Mouse (Mus musculus) kidney, adult 2 months (tissue): ENCODE measurements around the gene Borcs6. TPM values are rescaled to one million over a fixed set of nuclear protein-coding genes. Genes with fewer than 3 reads are reported as not detected.

Experiments
- DNase-seq: peaks from one replicate; pipeline ENCODE4 v3.0.0; 2021
- H3K27ac ChIP-seq: fragments of 200-500 bp; 2 replicates; pipeline ENCODE4 v1.5.1; 2012; ENCODE audit warnings: low read depth, low read length, control low read depth, inconsistent platforms; ENCODE audit not compliant: insufficient read depth
- H3K27me3 ChIP-seq: fragments of 200-500 bp; replicated peaks from 2 replicates; pipeline ENCODE4 v1.6.1; 2012; ENCODE audit warnings: mild to moderate bottlenecking, moderate library complexity, low read length, inconsistent platforms; ENCODE audit not compliant: control insufficient read depth, insufficient read depth
- H3K36me3 ChIP-seq: fragments of 200-500 bp; 2 replicates; pipeline ENCODE4 v1.6.1; 2012; ENCODE audit warnings: mild to moderate bottlenecking, moderate library complexity, low read length, inconsistent platforms; ENCODE audit not compliant: control insufficient read depth, insufficient read depth
- H3K4me1 ChIP-seq: fragments of 200-500 bp; 2 replicates; pipeline ENCODE4 v1.6.1; 2011; ENCODE audit warnings: low read length; ENCODE audit not compliant: control insufficient read depth, insufficient read depth
- H3K4me3 ChIP-seq: fragments of 200-500 bp; 2 replicates; pipeline ENCODE4 v1.5.1; 2011; ENCODE audit warnings: mild to moderate bottlenecking, low read depth, low read length, control low read depth; ENCODE audit not compliant: insufficient read depth
- CTCF ChIP-seq: fragments of 200-500 bp; conservative IDR thresholded peaks from 2 replicates; pipeline ENCODE4 v1.5.1; 2011; ENCODE audit warnings: low read depth, mild to moderate bottlenecking, control low read depth, low read length, moderate library complexity, mixed read lengths; ENCODE audit not compliant: insufficient read depth, insufficient read length
- POLR2A ChIP-seq: fragments of 200-500 bp; IDR thresholded peaks from one replicate; pipeline ENCODE4 v1.6.1; 2011; ENCODE audit warnings: low read depth, low read length, control low read depth
- WGBS: fragments of 180-500 bp; shearing (Covaris S2); methylation state at CpG from one replicate; pipeline ENCODE4 v1.1.7; 2018; 5-methylcytosine and 5-hydroxymethylcytosine counted together
- polyA plus RNA-seq: library from polyadenylated mRNA; depleted of rRNA; stranded (reverse); fragments of >200 nt; gene quantifications from 2 replicates; pipeline ENCODE4 v1.2.3, GENCODE M21; 2012

Gene Borcs6
- polyA plus RNA-seq, 1 experiment, result 14.8 TPM

DNA sequence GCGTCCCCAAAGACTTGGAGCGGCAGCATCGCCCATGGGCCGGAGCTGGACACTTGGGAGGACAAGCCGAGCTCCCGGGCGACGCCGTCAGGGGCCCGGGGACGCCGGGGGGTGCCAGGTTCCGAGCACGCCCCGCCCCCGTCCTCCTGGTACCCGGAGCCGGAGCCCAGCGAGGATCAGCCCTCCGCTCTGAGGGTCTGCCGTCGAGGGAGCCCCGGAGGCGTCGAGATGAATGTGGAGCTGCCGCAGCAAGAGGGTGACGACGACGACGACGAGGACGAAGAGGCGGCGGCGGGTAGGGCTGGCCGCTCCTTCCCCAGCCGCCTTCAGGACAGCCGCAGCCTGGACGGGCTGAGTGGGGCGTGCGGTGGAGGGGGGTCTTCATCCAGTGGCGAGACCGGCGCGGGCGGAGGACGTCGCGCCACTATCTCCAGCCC is 476 bp downstream of the Borcs6 start:
- no peaks in the 10 kb centered on the region for H3K27me3 ChIP-seq
- peak overlapping the region; percentile 74 for H3K27ac ChIP-seq
- DNase-seq, result no peak
- TF ChIP-seq POLR2A (no peak), CTCF (no peak)
- under 1% methylated on average over 49 of the region's 49 CpGs for WGBS
- H3K36me3 ChIP-seq, result no peaks in the 10 kb centered on the region
- peak overlapping the region; percentile 62 for H3K4me3 ChIP-seq
- peaks cover 12% of the 10 kb centered on the region for H3K4me1 ChIP-seq

DNA sequence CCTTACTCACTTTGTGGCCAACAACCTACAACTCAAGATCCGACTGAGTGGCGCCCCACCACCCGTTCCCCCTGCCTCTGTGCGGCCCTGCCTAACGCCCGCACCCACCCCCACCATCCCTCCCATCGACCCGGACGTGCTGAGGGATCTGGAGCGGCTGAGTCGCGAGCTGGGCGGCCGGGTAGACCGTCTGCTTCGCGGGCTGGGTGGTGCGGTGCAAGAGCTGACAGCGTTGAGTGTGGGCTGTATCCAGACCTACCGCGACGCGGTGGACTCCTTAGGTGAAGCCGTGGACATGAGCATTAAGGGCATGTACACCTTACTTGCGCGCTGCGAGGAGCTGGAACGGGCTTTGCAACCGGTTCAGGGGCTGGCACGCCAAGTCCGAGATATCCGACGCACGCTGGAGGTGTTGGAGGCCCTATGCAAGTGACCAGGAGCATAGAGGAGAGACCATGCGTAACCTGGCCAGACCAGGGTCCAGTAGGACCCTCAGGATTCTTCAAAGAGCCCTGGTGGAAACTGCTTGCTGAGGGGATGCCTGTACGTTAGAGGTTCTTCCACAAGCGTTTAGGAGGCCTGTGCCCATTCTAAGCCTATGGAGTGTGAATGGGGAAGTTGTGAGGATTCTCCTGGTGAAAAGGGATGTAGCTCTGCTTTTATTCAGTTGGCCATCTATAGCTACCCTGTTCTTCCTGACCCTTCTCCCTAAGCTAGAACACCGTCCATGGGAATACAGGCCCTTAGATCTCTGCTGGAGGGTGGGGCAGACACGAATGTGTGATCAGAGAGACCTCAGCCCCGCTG is 1.1 kb downstream of the Borcs6 start:
- peaks cover 12% of the 10 kb centered on the region for H3K4me1 ChIP-seq
- no peaks in the 10 kb centered on the region for H3K27me3 ChIP-seq
- peak overlapping the region; percentile 74 for H3K27ac ChIP-seq
- WGBS, result 4% methylated on average over 40 of the region's 40 CpGs
- H3K36me3 ChIP-seq, result no peaks in the 10 kb centered on the region
- no peak for TF ChIP-seq POLR2A
- TF ChIP-seq CTCF, result no peak
- H3K4me3 ChIP-seq, result peak overlapping the region; percentile 62
- DNase-seq, result peak; percentile 32

DNA sequence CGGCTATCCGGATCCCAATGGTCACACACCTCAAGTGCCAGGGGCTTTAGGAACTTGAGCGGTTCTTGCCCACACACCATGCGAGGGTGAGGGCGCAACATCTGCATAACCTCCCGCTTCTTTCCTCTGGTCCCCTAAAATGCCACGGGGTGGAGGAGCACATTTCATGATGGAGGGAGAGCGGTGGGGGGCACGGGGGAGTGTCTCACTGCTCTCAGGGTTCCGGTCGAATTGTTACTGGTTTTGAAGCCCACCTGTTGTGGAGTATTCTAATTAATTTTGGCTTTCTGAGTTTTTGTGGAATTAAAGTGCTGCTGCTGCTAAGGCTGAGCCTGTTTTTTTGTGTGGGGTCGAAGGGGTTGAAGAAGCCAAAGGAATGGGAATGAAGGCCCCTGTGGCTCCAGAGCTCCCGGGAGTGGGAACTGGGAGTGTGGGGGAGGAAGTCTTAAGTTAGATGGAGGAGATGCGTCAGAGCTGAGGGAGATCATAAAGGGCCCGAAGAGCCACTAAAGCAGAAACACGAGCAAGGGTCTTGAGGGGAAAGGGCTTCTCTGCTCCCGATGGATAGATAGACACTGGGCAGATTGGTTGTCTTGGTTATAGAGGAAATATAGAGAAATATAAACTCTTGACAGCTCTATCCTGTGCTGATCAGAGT is 1.9 kb downstream of the Borcs6 start:
- peaks cover 14% of the 10 kb centered on the region for H3K4me1 ChIP-seq

DNA sequence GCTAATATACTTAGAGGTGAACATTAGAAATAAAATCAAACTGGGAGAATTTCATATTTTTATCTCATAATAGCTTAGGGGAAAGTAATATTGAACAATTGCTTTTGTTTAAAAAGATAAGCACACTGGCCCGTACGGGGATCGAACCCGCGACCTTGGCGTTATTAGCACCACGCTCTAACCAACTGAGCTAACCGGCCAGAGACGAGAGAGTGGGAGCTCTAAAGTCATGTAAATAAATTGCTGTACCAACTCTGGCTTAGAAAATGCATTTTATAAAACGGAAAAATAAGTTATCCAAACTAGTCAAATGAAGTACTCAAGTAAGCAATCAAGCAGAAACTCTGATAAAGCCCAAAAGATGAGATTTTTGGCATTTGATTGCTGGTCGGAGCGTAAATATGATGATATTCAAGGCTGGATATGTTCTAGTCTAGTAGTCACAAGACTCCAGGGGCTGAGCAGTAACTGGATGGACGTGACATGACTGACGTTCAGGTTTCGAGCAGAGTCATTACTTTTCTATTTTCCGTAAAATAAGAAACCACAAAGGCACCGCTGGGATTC is 2.8 kb downstream of the Borcs6 start:
- Histone ChIP-seq H3K4me1 (peaks cover 20% of the 10 kb centered on the region), H3K4me3 (no peak overlapping the region; the same call in 1 of the 2 replicates), H3K36me3 (no peaks in the 10 kb centered on the region), H3K27ac (no peak overlapping the region), H3K27me3 (no peaks in the 10 kb centered on the region)
- TF ChIP-seq CTCF (no peak), POLR2A (no peak)
- 3% methylated on average over 17 of the region's 17 CpGs for WGBS
- DNase-seq, result peak; percentile 90

More for the DNA sequence above, 1.9 kb downstream of the Borcs6 start:
- WGBS, result 38% methylated on average over 17 of the region's 17 CpGs
- Histone ChIP-seq H3K27me3 (no peaks in the 10 kb centered on the region), H3K27ac (no peak overlapping the region), H3K4me3 (peak overlapping the region; percentile 62; the same call in 1 of the 2 replicates), H3K36me3 (no peaks in the 10 kb centered on the region)
- no peak for DNase-seq
- no peak for TF ChIP-seq CTCF

DNA sequence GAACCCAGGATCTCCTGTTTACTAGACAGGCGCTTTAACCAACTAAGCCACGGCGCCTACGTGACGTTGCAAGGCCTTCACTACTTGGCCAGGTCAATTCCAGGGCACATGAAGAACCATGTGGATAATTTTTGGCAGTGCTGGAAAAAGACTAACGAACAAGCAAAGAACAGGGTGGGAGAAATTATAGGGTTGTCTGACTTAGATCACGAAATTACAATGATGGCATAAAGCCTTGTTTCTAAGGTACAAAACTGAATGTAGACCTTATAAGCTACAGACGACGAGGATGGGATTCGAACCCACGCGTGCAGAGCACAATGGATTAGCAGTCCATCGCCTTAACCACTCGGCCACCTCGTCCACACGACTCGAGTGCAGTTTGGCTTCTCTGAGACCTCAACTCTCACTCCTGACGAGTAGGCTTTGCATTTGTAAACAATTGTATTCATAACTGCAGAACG is 3.3 kb downstream of the Borcs6 start:
- TF ChIP-seq CTCF (0 out of 2 replicates have a peak, but pooled peaks have one; percentile 7), POLR2A (no peak)
- peaks cover 25% of the 10 kb centered on the region for H3K4me1 ChIP-seq
- under 1% methylated on average over 19 of the region's 19 CpGs for WGBS
- peak; percentile 98 for DNase-seq
- no peaks in the 10 kb centered on the region for H3K36me3 ChIP-seq
- peak overlapping the region; percentile 54 for H3K4me3 ChIP-seq
- H3K27ac ChIP-seq, result peak overlapping the region; percentile 29; the same call in 1 of the 2 replicates
- no peaks in the 10 kb centered on the region for H3K27me3 ChIP-seq

DNA sequence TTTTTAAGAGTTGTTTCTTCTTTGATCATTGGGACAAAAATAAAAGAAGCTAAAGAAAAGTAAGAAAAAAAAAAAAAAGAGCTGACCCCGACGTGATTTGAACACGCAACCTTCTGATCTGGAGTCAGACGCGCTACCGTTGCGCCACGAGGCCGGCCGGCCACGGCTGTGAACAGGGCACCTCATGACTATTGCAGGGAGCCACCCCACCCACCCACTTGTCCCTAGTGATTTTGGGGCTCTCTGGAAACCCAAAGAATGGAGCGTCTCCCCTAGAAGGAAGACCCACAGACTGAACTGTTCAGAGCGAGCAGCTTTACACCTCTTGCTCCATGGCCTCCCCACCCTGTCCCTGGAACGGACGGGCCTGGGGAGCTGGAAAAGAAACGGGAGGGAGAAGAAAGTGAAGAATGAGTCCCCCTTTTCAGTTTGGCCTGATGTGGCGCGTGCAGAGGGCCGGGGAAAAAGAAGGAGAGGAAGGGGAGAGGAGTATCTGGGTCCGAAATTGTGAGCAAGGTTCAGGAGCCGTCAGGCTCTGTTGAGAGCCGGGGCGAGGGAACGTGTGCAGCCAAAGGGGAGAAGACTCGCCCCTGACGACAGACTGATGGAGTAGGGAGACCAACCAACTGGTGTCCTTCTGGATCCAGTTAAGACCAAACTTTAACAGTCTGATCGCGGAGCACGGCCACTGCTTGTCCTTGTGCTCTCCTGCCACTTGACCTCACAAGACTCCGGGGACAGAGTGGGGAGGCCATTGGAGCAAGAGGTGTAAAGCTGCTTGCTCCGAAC is 4.1 kb downstream of the Borcs6 start:
- no peak for TF ChIP-seq POLR2A
- no peak for TF ChIP-seq CTCF
- 0 out of 2 replicates have a peak overlapping the region, but pooled peaks have one; percentile 6 for H3K27ac ChIP-seq
- peaks cover 25% of the 10 kb centered on the region for H3K4me1 ChIP-seq
- H3K27me3 ChIP-seq, result no peaks in the 10 kb centered on the region
- H3K4me3 ChIP-seq, result peak overlapping the region; percentile 74
- H3K36me3 ChIP-seq, result no peaks in the 10 kb centered on the region
- WGBS, result under 1% methylated on average over 31 of the region's 31 CpGs
- DNase-seq, result peak; percentile 76
